Mouse (Mus musculus) telencephalon, adult 2 months (tissue): ENCODE data around the gene Hunk.

Source experiments
- DNase-seq: peaks from one replicate; pipeline ENCODE4 v3.0.0-alpha.2; 2011; ENCODE audit warnings: low read depth, low spot score

Hunk gene

GRCm38 (mm10) chr16:90505680-90506079 lies 119.9 kb downstream of the Hunk start:
- no peak for DNase-seq

- no peak for DNase-seq
These were observed 125.9 kb downstream of the Hunk start for GRCm38 (mm10) chr16:90511551-90512296.

GRCm38 (mm10) chr16:90517041-90517440 lies 131.2 kb downstream of the Hunk start:
- no peak for DNase-seq

- DNase-seq = no peak
These were observed 132.4 kb downstream of the Hunk start for GRCm38 (mm10) chr16:90518232-90518631.

DNA sequence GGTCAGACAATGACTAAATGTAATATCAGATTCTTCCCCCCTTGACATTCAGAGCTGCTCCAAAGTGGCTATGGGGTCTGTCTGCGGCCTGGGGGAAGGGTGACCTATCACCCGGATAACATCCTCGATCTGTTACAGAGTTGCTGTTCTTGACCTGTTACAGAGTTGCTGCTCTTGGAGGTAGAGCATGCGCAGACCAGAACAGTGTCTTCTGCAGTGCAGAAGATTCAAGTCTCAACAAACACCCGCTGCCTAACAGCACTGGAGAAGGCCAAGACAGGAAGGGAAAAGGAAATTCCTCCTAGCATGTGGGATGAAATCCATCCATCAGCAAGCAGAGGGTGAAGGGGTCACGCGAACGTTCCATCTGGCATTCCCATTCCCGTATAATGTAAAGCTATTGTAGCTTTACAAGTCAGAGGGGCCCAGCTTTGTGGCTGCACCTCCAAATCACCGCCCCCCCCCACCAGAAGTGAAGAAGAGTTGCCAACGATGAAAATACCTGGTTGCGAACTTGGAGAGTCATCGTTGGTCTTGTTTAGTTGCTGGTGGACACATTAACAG lies 133.0 kb downstream of the Hunk start:
- no peak for DNase-seq

GRCm38 (mm10) chr16:90521191-90521950 lies 135.6 kb downstream of the Hunk start:
- DNase-seq = no peak

GRCm38 (mm10) chr16:90521951-90522255 lies 136.1 kb downstream of the Hunk start:
- DNase-seq = no peak

DNA sequence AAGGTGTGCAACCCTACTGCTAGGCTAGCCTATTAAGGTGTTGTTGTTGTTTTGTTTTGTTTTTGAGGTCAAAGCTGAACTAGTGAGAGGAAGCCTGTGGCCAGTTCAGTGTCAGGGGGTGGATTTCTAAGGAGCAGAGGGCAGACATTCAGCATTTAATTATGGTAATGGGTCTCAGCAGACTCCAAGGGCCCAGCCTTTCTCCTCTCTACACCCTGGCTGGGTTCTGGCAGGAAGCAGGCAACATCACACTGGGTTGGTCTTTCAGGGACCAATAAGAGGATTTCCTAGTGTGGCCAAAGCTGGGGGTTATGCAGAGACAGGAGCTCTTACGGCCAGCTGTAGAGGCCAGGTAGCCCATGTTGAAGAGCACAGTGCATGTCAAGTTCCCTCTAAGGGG lies 136.8 kb downstream of the Hunk start:
- no peak for DNase-seq

DNA sequence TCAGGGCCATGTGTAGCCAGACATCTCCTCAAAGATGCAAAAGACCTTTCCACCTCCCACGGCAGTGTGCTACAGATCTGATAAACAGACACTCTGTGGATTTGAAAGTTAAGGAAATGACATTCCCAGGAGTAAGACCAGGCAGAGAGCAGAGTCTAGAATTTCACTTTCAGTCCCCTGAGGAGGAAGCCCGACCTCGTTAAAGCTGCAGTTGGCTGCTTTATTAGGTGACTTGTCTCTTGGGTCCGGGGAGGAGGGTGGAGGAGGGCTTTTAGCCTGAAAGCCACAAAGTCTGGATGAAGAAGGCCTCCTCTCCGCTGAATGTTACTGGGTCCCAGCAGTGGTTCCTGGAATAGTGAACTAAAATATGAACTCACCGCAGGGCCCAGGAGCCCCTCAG lies 137.6 kb downstream of the Hunk start:
- no peak for DNase-seq

GRCm38 (mm10) chr16:90523894-90524293 lies 138.1 kb downstream of the Hunk start:
- no peak for DNase-seq

- no peak for DNase-seq
These were observed 138.6 kb downstream of the Hunk start for GRCm38 (mm10) chr16:90524393-90524792.

GRCm38 (mm10) chr16:90533119-90533673 lies 147.4 kb downstream of the Hunk start:
- DNase-seq = no peak

GRCm38 (mm10) chr16:90534591-90534990 lies 148.8 kb downstream of the Hunk start:
- no peak for DNase-seq

DNA sequence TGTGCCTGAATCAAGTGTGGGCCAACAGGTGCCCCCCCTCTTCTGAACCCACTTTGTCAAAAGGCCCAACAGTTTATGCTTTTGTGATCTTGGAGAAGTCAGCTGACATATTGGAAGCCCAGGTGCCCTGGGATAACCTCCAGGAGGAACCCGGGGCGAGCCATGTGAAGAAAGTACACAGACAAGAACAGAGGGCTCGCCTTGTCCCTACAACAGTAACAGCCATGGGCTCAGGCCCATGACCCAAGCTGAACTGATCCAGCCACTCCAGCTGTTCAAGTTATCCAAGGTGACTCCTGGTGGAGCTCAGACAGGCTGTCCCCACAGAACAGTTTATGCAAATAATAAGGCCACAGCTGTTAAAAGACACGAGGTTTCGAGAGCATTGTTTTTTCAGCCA lies 153.1 kb downstream of the Hunk start:
- DNase-seq = no peak

DNA sequence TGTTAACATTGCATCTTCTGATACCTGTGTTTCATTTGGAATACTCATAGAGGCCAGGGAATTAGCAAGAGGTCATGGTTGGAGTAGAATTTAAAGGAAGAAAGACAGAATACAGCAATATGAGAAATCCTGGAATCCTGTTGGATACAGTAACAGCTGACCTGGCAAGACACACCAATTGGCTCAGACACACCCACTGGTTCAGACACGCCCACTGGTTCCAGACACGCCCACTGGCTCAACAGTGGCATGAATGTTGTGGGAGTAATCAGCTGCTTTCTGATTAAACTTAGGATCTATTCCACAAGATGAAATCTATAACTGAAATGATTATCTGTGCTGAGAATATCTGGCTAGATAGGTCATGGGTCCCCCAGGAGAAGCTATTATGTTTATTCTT lies 155.4 kb downstream of the Hunk start:
- DNase-seq = no peak

DNA sequence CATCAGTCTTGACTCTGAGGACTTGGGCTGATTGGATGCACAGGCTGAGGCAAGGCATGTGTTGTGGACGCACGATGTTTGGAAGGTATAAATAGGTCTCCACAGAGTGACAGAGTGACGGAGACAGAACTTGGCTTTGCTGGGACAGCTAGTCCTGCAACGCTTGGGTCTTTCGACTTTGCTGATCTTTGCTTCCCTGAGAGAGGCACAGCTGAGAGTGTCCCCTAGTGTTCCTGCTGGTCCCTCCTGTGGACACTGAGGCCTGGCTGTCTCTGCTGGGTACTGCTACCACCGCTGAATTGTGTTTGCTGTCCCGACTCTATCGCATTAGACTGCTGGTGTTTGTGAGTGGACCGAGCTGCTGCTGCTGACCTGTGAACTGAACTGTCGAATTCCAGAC lies 156.6 kb downstream of the Hunk start:
- DNase-seq = no peak

- no peak for DNase-seq
These were observed 158.4 kb downstream of the Hunk start for GRCm38 (mm10) chr16:90544175-90544574.

- no peak for DNase-seq
These were observed 159.7 kb downstream of the Hunk start for GRCm38 (mm10) chr16:90545509-90545908.

GRCm38 (mm10) chr16:90546591-90546990 lies 160.8 kb downstream of the Hunk start:
- no peak for DNase-seq

DNA sequence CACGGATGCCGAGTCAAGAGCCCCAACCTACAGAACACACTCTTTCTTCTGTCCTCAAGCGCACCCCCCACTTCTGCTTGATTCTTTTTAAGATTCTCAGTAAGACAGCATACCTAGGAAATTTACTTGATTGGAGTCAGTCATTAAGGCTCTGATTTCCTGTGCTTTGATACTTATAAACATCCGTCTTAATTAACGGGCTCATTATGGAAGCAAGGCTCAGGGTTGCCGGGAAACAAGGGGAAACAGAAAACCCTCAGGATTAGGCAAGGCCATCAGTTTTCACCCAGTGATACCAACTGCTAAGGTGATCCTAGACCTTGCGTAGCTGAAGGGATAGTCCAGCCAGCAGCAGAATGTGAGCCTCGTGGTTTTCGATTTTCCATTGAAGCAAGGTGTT lies 162.2 kb downstream of the Hunk start:
- no peak for DNase-seq
